Mouse (Mus musculus) heart, embryonic 16.5 days (tissue): ENCODE results near the gene Avil. TPM values are rescaled to one million over a fixed set of nuclear protein-coding genes. Genes with fewer than 3 reads are reported as not detected.
"Not testable (repeated sequence)": the region's sequence is repeated elsewhere in the genome, so short reads cannot be mapped to it uniquely, and the experiment has no call there.

Source experiments
- ATAC-seq: fragments of 200-750 bp; cut with Nextera tagmentation; replicated peaks from 2 replicates; pipeline ENCODE4 v1.8.0; 2017; ENCODE audit warnings: moderate number of reproducible peaks; ENCODE audit not compliant: insufficient read depth, low FRiP score; ENCODE audit errors: extremely low read depth
- H3K27ac ChIP-seq: fragments of 300-500 bp; sonication (generic); 2 replicates; pipeline ENCODE4 v1.5.1; 2014; ENCODE audit warnings: mild to moderate bottlenecking, low read length, control low read depth, moderate library complexity
- H3K27me3 ChIP-seq: fragments of 300-500 bp; sonication (generic); 2 replicates; pipeline ENCODE4 v1.6.1; 2014; ENCODE audit warnings: low read length, mixed read lengths; ENCODE audit not compliant: control insufficient read depth, insufficient read depth
- H3K36me3 ChIP-seq: fragments of 300-500 bp; sonication (generic); 2 replicates; pipeline ENCODE4 v1.6.1; 2014; ENCODE audit not compliant: control insufficient read depth, insufficient read depth
- H3K4me1 ChIP-seq: fragments of 300-500 bp; sonication (generic); 2 replicates; pipeline ENCODE4 v1.6.1; 2014; ENCODE audit warnings: low read length, mixed read lengths; ENCODE audit not compliant: control insufficient read depth, insufficient read depth
- H3K4me2 ChIP-seq: fragments of 300-500 bp; sonication (generic); 2 replicates; pipeline ENCODE4 v1.6.1; 2014; ENCODE audit warnings: low read depth, mild to moderate bottlenecking, control low read depth, low read length
- H3K4me3 ChIP-seq: fragments of 300-500 bp; sonication (generic); 2 replicates; pipeline ENCODE4 v1.5.1; 2014; ENCODE audit warnings: mild to moderate bottlenecking, control low read depth, low read length
- H3K9ac ChIP-seq: fragments of 300-500 bp; sonication (generic); 2 replicates; pipeline ENCODE4 v1.6.1; 2014; ENCODE audit warnings: low read length, control low read depth
- H3K9me3 ChIP-seq: fragments of 300-500 bp; sonication (generic); replicated peaks from 2 replicates; pipeline ENCODE4 v1.6.1; 2016; ENCODE audit warnings: low read length; ENCODE audit not compliant: control insufficient read depth
- WGBS: fragments of 180-500 bp; shearing (Covaris S2); extraction: QIAGEN DNeasy Blood & Tissue Kit; methylation state at CpG from one replicate; pipeline ENCODE4 v1.1.7; 2014; 5-methylcytosine and 5-hydroxymethylcytosine counted together
- polyA plus RNA-seq: library from polyadenylated mRNA; unstranded; fragments of >200 nt; fragmentation: Nextera tagmentation; extraction: Ambion mirVana; gene quantifications from 2 replicates; pipeline ENCODE4 v1.2.1, GENCODE M21; 2015

Avil gene
- polyA plus RNA-seq, 1 experiment from 2014 or later, result 0.84 TPM

DNA sequence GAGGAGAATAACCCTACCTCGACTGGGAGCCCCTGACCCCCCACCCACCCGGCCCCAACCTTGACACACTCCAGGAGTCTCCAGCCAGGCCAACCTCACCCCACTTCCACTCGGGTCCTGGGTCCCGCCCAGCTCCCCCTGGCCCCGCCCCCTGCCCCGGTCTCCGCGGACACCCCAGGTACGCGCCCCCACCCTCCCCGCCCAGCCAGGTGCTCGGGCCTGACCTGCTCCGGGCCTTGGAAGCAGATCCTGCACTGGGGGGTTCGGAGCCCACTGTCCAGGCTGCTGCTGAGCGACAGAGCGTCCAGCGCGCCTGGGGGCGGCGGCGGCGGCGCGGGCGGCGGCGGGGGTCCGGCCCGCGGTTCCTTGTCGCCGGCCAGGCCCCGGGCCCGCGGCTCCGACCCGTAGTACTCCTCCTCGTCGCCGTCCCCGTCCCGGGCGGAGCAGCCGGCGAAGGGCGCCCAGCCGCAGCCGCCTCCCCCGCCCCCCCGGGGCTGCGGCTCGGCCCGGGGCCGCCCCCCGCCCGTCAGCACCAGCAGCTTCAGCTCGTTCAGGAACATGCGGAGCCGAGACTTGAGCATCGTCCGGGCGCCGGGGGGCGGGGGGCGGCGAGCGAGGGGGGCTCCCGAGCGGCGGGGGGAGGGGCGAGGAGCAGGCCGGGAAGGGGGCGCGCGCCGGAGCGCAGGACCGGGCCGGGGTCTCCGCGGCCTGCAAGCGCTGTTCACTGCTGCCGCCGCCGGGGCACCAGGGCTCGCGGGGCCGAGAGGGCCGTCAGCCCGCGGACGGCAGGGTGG lies 58.9 kb downstream of the Avil start:
- Histone ChIP-seq H3K27ac (no peak overlapping the region), H3K27me3 (peaks cover 13% of the 10 kb centered on the region), H3K4me1 (peaks cover 6% of the 10 kb centered on the region)

DNA sequence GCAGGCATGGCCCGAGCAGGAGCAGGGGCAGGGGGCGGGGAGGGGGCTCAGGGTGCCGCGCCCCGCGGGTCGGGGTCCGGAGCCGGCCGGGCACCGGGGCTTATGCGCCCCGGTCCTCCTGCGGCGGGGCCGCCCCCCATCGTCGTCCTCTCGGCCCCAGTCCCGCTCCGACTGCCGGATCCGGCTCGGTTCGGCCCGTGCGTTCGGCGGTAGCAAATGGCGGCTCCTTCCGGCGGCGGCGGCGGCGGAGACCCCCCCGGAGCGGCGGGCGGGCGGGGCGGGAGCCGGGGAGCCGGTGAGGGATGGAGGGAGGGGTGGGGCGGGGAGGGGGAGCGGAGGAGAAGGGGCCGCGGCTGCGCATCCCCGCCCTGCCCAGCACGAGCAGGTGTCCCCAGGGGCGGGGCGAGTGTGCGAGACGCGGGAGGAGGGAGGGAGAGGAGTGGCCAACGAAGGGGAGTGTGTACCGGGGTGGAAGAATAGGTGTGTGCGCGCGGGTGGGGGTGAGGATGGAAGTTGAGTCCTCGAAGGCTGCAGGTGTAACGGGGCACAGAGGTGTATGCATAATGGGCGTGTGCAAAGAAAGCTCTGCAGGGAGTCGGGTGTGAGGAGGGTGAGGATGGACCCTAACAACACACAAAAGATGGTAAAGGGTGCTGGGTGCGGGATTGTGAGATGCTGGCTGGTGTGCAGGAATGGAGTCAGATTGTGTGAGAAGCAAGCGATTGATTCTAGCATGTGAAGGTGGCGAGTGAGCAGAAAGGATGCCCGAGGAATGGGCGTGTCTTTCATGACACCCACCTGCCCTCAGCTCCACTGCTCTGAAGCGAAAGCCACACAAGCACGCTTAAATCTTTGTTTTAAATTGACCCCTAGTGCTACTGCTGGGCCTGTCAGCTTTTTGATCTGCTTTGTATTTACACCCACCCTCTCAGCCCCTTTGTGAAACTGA lies 59.7 kb downstream of the Avil start, which contains the start of gene March9:
March9 (minus strand) TSS at position 217 of the 949 bp plus-strand sequence.
- Histone ChIP-seq H3K9ac (peak within 1 kb of the TSS; percentile 78), H3K4me1 (peaks cover 13% of the 10 kb centered on the region), H3K36me3 (peaks cover 5% of the 10 kb centered on the region), H3K27me3 (peaks cover 13% of the 10 kb centered on the region), H3K4me3 (peak within 1 kb of the TSS; percentile 63), H3K9me3 (no peaks in the 10 kb centered on the region), H3K27ac (no peak within 1 kb of the TSS), H3K4me2 (peak within 1 kb of the TSS; percentile 94)
- no peak for ATAC-seq
- 2% methylated on average over 52 of the region's 72 CpGs for WGBS

More for the DNA sequence above, 58.9 kb downstream of the Avil start:
- peak overlapping the region; percentile 94 for H3K4me2 ChIP-seq
- peak overlapping the region; percentile 78 for H3K9ac ChIP-seq
- no peaks in the 10 kb centered on the region for H3K9me3 ChIP-seq
- H3K36me3 ChIP-seq, result no peaks in the 10 kb centered on the region; the same call in 1 of the 2 replicates
- ATAC-seq, result no peak
- under 1% methylated on average over 72 of the region's 92 CpGs for WGBS
- peak overlapping the region; percentile 63 for H3K4me3 ChIP-seq

DNA sequence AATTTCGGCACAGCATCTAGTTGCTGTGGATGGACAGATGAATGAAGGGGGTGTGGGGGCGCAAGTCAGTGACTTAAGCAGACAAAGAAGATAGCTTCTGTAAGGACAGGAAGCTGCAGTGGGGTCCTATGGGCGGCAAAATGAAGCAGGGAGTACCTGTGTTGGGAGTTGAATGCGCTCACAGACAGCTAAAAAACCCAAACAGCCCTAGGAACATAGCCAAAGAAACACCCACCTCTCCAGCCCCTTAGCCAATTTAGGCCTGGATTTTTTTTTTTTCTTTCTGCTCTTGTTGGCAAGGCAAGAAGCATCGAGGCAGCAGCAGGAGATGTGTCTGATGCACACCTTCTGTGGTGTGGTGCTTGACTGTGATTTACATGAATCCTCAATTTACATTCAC lies 60.6 kb downstream of the Avil start:
- no peak overlapping the region for H3K4me3 ChIP-seq
- 54% methylated on average over 5 of the region's 5 CpGs for WGBS
- H3K9me3 ChIP-seq, result no peaks in the 10 kb centered on the region
- peaks cover 14% of the 10 kb centered on the region for H3K36me3 ChIP-seq
- no peak overlapping the region for H3K9ac ChIP-seq
- H3K4me1 ChIP-seq, result peaks cover 13% of the 10 kb centered on the region
- H3K27me3 ChIP-seq, result peaks cover 13% of the 10 kb centered on the region
- H3K27ac ChIP-seq, result no peak overlapping the region
- H3K4me2 ChIP-seq, result no peak overlapping the region
- ATAC-seq, result no peak

DNA sequence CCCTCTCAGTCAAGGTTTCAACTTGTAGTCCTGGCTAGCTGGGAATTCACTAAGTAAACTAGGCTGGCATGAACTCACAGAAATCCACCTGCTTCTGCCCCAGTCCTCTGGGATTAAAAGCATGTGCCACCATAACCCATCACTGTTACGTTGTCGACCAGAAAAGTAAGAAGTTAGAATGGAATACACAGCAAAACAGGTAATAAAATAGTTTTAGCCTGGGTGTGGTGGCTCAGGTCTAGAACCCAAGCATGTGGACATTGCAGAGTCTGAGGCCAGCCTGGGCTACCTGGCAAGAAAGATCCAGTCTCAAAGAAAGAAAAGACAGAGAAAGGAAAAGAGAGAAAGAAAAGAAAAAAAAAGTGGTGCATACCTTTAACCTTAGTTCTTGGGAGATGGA lies 61.0 kb downstream of the Avil start:
- ATAC-seq, result no peak
- peaks cover 13% of the 10 kb centered on the region for H3K27me3 ChIP-seq
- peaks cover 13% of the 10 kb centered on the region for H3K4me1 ChIP-seq
- H3K36me3 ChIP-seq, result peaks cover 18% of the 10 kb centered on the region
- WGBS, result 70% methylated on average over 2 of the region's 2 CpGs
- H3K27ac ChIP-seq, result no peak overlapping the region
- no peak overlapping the region for H3K9ac ChIP-seq
- H3K4me2 ChIP-seq, result no peak overlapping the region
- H3K4me3 ChIP-seq, result no peak overlapping the region
- no peaks in the 10 kb centered on the region for H3K9me3 ChIP-seq

DNA sequence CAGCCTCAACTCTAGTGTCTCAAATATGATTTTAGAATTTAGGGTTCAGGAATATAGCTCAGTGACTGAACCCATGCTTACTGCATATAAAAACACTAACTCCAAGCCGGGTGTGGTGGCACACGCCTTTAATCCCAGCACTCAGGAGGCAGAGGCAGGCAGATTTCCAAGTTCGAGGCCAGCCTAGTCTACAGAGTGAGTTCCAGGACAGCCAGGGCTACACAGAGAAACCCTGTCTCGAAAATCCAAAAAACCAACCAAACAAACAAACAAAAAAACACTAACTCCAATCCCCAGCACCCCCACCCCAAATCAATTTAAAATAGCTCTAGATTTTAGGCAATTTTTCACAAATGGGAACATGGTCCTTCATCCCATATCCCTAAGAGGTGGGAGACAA lies 61.6 kb downstream of the Avil start:
- WGBS, result 82% methylated on average over 4 of the region's 4 CpGs
- not testable (repeated sequence) for H3K4me3 ChIP-seq, H3K9me3 ChIP-seq, ATAC-seq, H3K27ac ChIP-seq, H3K4me2 ChIP-seq, H3K9ac ChIP-seq
- peaks cover 24% of the 10 kb centered on the region for H3K36me3 ChIP-seq
- peaks cover 13% of the 10 kb centered on the region for H3K27me3 ChIP-seq
- H3K4me1 ChIP-seq, result peaks cover 13% of the 10 kb centered on the region

DNA sequence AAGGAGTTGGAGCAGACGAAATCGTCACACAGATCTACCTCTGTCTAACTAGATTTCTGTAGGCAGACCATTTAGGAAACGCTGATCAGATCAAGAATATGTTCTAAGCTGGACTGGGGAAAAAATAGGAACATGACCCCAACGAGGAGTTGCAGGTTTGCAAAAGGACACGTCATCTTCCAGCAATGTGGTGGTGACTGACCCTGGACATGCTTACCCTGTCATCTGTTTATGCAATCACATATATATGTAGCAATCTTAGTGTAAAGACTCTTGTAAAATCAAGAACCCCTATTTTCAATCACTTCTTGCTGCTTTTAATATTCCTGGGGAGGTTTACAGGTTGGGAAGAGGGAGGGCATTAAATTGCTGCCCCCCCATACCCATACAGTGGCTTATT lies 62.0 kb downstream of the Avil start:
- H3K27me3 ChIP-seq, result peaks cover 10% of the 10 kb centered on the region
- H3K9me3 ChIP-seq, result no peaks in the 10 kb centered on the region
- H3K36me3 ChIP-seq, result peaks cover 28% of the 10 kb centered on the region
- WGBS, result 60% methylated on average over 5 of the region's 5 CpGs
- H3K4me1 ChIP-seq, result peaks cover 13% of the 10 kb centered on the region
- H3K9ac ChIP-seq, result no peak overlapping the region
- no peak overlapping the region for H3K27ac ChIP-seq
- no peak overlapping the region for H3K4me3 ChIP-seq
- no peak overlapping the region for H3K4me2 ChIP-seq
- no peak for ATAC-seq

DNA sequence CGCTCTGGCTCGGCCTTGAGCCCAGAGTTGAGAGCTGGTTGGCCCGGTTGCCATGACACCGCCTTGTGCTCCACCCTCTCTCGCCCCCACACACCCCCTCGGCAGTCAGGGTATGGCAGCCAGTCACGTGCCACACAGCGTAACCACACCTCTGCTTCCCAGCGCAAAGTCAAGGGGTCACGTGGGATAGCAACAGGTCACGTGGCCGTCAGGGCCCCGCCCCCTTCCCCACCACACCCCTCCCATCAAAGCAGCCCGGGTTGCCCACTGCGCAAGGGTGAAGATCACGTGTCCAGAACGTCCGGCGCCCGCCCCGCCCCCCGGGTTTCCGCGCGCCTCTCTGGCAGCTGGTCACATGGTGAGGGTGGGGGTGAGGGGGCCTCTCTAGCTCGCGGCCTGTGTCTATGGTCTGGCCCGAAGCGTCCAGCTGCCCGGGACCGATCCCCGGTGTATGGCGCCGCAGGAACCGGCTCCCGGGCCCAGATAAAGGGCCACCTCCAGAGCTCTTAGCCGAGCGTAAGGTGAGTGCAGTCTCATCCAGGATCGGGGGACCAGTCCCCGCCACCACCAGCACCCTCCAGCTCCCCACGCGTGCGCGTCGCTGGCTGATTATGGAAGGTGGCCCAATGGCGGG lies 62.8 kb downstream of the Avil start, which contains the start of gene Cdk4:
Cdk4 (plus strand) TSS at position 296 of the 634 bp plus-strand sequence.
- Histone ChIP-seq H3K9me3 (no peaks in the 10 kb centered on the region), H3K4me1 (peaks cover 13% of the 10 kb centered on the region), H3K27me3 (peaks cover 9% of the 10 kb centered on the region), H3K27ac (peak within 1 kb of the TSS; percentile 83), H3K4me3 (peak within 1 kb of the TSS; percentile 72), H3K36me3 (peaks cover 37% of the 10 kb centered on the region), H3K4me2 (peak within 1 kb of the TSS; percentile 89), H3K9ac (peak within 1 kb of the TSS; percentile 89)
- under 1% methylated on average over 46 of the region's 46 CpGs for WGBS
- ATAC-seq, result peak; percentile 91

DNA sequence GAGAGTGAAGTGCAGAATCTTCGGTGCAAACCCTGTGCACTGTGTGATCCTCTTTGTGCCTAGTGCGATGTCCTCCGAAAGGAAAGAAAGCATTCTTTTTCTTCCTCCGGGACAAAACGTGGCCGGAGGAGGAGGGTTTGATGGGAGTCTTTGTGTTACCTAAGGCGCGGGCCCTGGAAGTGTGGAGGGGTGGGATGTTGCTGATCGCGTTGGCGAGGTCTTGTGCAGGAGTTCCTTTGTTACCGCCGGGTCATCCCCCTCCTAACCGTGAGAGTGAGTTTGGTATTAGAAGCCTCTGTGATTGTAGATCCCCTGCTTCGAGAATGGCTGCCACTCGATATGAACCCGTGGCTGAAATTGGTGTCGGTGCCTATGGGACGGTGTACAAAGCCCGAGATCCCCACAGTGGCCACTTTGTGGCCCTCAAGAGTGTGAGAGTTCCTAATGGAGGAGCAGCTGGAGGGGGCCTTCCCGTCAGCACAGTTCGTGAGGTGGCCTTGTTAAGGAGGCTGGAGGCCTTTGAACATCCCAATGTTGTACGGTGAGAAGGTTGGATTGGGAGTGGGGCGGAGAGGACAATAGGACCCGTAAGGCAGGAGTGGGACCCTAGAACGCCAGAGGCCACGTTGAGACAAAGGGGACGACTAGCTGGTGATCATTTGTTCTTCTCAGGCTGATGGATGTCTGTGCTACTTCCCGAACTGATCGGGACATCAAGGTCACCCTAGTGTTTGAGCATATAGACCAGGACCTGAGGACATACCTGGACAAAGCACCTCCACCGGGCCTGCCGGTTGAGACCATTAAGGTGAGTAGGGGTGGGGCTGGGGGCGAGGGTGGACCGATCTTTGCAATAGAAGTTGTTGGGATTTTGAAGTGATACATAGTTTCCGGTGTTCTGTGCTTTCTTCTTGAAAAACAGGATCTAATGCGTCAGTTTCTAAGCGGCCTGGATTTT lies 63.7 kb downstream of the Avil start:
- WGBS, result 12% methylated on average over 37 of the region's 37 CpGs
- no peak for ATAC-seq

More for the DNA sequence above, 63.7 kb downstream of the Avil start:
- Histone ChIP-seq H3K27me3 (peaks cover 7% of the 10 kb centered on the region), H3K4me2 (peak overlapping the region; percentile 89), H3K36me3 (peaks cover 38% of the 10 kb centered on the region), H3K4me3 (peak overlapping the region; percentile 72), H3K9me3 (no peaks in the 10 kb centered on the region), H3K27ac (peak overlapping the region; percentile 83), H3K4me1 (peaks cover 14% of the 10 kb centered on the region), H3K9ac (peak overlapping the region; percentile 89)
